Mouse (Mus musculus) midbrain, embryonic 16.5 days (tissue): ENCODE results near the gene Wdr78. TPM values are rescaled to one million over a fixed set of nuclear protein-coding genes. Genes with fewer than 3 reads are reported as not detected.

Source experiments
- ATAC-seq: fragments of 200-750 bp; cut with Nextera tagmentation; 2 replicates; pipeline ENCODE4 v1.8.0; 2017; ENCODE audit warnings: moderate TSS enrichment
- H3K27ac ChIP-seq: fragments of 300-500 bp; sonication (generic); 2 replicates; pipeline ENCODE4 v1.5.1; 2014; ENCODE audit warnings: mild to moderate bottlenecking, low read length, mixed read lengths
- H3K27me3 ChIP-seq: fragments of 300-500 bp; sonication (generic); 2 replicates; pipeline ENCODE4 v1.6.1; 2014; ENCODE audit warnings: low read depth, low read length, mixed read lengths; ENCODE audit not compliant: control insufficient read depth, insufficient read depth
- H3K36me3 ChIP-seq: fragments of 300-500 bp; sonication (generic); 2 replicates; pipeline ENCODE4 v1.6.1; 2014; ENCODE audit warnings: mild to moderate bottlenecking, low read length, moderate library complexity, mixed read lengths; ENCODE audit not compliant: control insufficient read depth, insufficient read depth
- H3K4me1 ChIP-seq: fragments of 300-500 bp; sonication (generic); 2 replicates; pipeline ENCODE4 v1.6.1; 2014; ENCODE audit warnings: mild to moderate bottlenecking, low read length, mixed read lengths; ENCODE audit not compliant: control insufficient read depth, insufficient read depth
- H3K4me2 ChIP-seq: fragments of 300-500 bp; sonication (generic); 2 replicates; pipeline ENCODE4 v1.6.1; 2014; ENCODE audit warnings: mild to moderate bottlenecking, low read length, mixed read lengths
- H3K4me3 ChIP-seq: fragments of 300-500 bp; sonication (generic); 2 replicates; pipeline ENCODE4 v1.5.1; 2014; ENCODE audit warnings: low read depth, mild to moderate bottlenecking, low read length, moderate library complexity, mixed read lengths
- H3K9ac ChIP-seq: fragments of 300-500 bp; sonication (generic); 2 replicates; pipeline ENCODE4 v1.6.1; 2014; ENCODE audit warnings: low read depth, low read length, mixed read lengths
- H3K9me3 ChIP-seq: fragments of 300-500 bp; sonication (generic); replicated peaks from 2 replicates; pipeline ENCODE4 v1.6.1; 2014; ENCODE audit warnings: mild to moderate bottlenecking, low read length, mixed read lengths; ENCODE audit not compliant: control insufficient read depth, poor library complexity, severe bottlenecking
- WGBS: fragments of 180-500 bp; shearing (Covaris S2); extraction: QIAGEN DNeasy Blood & Tissue Kit; methylation state at CpG from one replicate; pipeline ENCODE4 v1.1.7; 2014; 5-methylcytosine and 5-hydroxymethylcytosine counted together
- polyA plus RNA-seq: library from polyadenylated mRNA; unstranded; fragments of >200 nt; fragmentation: Nextera tagmentation; extraction: Ambion mirVana; gene quantifications from 2 replicates; pipeline ENCODE4 v1.2.1, GENCODE M21; 2015

The Wdr78 gene
- polyA plus RNA-seq, 1 experiment from 2014 or later: 5.7 TPM

GRCm38 (mm10) chr4:103005190-103005945, 109.0 kb downstream of the Wdr78 start:
- H3K4me2 ChIP-seq: no peak overlapping the region
- H3K27ac ChIP-seq: no peak overlapping the region
- no peaks in the 10 kb centered on the region for H3K36me3 ChIP-seq
- no peak overlapping the region for H3K9ac ChIP-seq
- H3K4me1 ChIP-seq: peaks cover 13% of the 10 kb centered on the region
- 60% methylated on average over 15 of the region's 15 CpGs for WGBS
- H3K4me3 ChIP-seq: no peak overlapping the region
- H3K9me3 ChIP-seq: no peaks in the 10 kb centered on the region
- no peaks in the 10 kb centered on the region for H3K27me3 ChIP-seq
- no peak for ATAC-seq

- H3K4me1 ChIP-seq: peaks cover 13% of the 10 kb centered on the region
- no peaks in the 10 kb centered on the region for H3K27me3 ChIP-seq
- H3K4me2 ChIP-seq: no peak overlapping the region
- WGBS: 74% methylated on average over 4 of the region's 4 CpGs
- ATAC-seq: peak; percentile 36; the same call in 1 of the 2 replicates
- no peak overlapping the region for H3K9ac ChIP-seq
- H3K27ac ChIP-seq: no peak overlapping the region
- no peaks in the 10 kb centered on the region for H3K9me3 ChIP-seq
- no peak overlapping the region for H3K4me3 ChIP-seq
- H3K36me3 ChIP-seq: no peaks in the 10 kb centered on the region
Measured at GRCm38 (mm10) chr4:103004681-103005080, 109.7 kb downstream of the Wdr78 start.

- Histone ChIP-seq H3K4me2 (no peak overlapping the region), H3K4me1 (no peaks in the 10 kb centered on the region), H3K27me3 (no peaks in the 10 kb centered on the region), H3K9me3 (no peaks in the 10 kb centered on the region), H3K9ac (no peak overlapping the region), H3K27ac (no peak overlapping the region), H3K4me3 (no peak overlapping the region), H3K36me3 (no peaks in the 10 kb centered on the region)
- 68% methylated on average over 3 of the region's 3 CpGs for whole genome bisulfite sequencing
- ATAC-seq: no peak
Measured at GRCm38 (mm10) chr4:102991685-102992084, 122.7 kb downstream of the Wdr78 start.

- H3K36me3 ChIP-seq: no peaks in the 10 kb centered on the region
- ATAC-seq: no peak
- H3K9ac ChIP-seq: no peak overlapping the region
- H3K4me3 ChIP-seq: no peak overlapping the region
- H3K9me3 ChIP-seq: no peaks in the 10 kb centered on the region
- H3K27ac ChIP-seq: no peak overlapping the region
- no peaks in the 10 kb centered on the region for H3K4me1 ChIP-seq
- WGBS: 84% methylated on average over 11 of the region's 11 CpGs
- no peaks in the 10 kb centered on the region for H3K27me3 ChIP-seq
- no peak overlapping the region for H3K4me2 ChIP-seq
Measured at GRCm38 (mm10) chr4:102990595-102991340, 123.6 kb downstream of the Wdr78 start.

- H3K4me3 ChIP-seq: no peak overlapping the region
- no peak overlapping the region for H3K9ac ChIP-seq
- ATAC-seq: no peak
- no peaks in the 10 kb centered on the region for H3K4me1 ChIP-seq
- WGBS: 79% methylated on average over 4 of the region's 4 CpGs
- H3K36me3 ChIP-seq: no peaks in the 10 kb centered on the region
- no peaks in the 10 kb centered on the region for H3K27me3 ChIP-seq
- H3K27ac ChIP-seq: no peak overlapping the region
- H3K4me2 ChIP-seq: no peak overlapping the region
- no peaks in the 10 kb centered on the region for H3K9me3 ChIP-seq
Measured at GRCm38 (mm10) chr4:102990016-102990415, 124.3 kb downstream of the Wdr78 start.

GRCm38 (mm10) chr4:102989391-102989790, 125.0 kb downstream of the Wdr78 start:
- Histone ChIP-seq H3K4me1 (no peaks in the 10 kb centered on the region), H3K4me3 (no peak overlapping the region), H3K9ac (no peak overlapping the region), H3K36me3 (no peaks in the 10 kb centered on the region), H3K9me3 (no peaks in the 10 kb centered on the region), H3K27ac (no peak overlapping the region), H3K4me2 (no peak overlapping the region), H3K27me3 (no peaks in the 10 kb centered on the region)
- ATAC-seq: no peak
- WGBS: 73% methylated on average over 5 of the region's 5 CpGs

- Histone ChIP-seq H3K4me3 (no peak overlapping the region), H3K9ac (no peak overlapping the region), H3K27ac (no peak overlapping the region), H3K4me2 (no peak overlapping the region), H3K4me1 (no peaks in the 10 kb centered on the region), H3K36me3 (no peaks in the 10 kb centered on the region), H3K9me3 (no peaks in the 10 kb centered on the region), H3K27me3 (no peaks in the 10 kb centered on the region)
- no peak for ATAC-seq
- WGBS: 80% methylated on average over 6 of the region's 6 CpGs
Measured at GRCm38 (mm10) chr4:102988526-102988925, 125.8 kb downstream of the Wdr78 start.
